Mouse (Mus musculus): ENCODE measurements around the gene Smim1. TPM values are rescaled to one million over a fixed set of nuclear protein-coding genes. Genes with fewer than 3 reads are reported as not detected.

Gene Smim1
- 26.5 TPM for polyA plus RNA-seq (2015; fragmentation: Illumina TruSeq; extraction: RNeasy Lipid Tissue Mini Kit (QIAGEN cat#74804); ENCODE audit: insufficient read depth, low read depth, low replicate concordance)

GRCm38 (mm10) chr4:154025641-154026440 lies at the start of gene Smim1:
Smim1 (minus strand) TSS chr4:154026230.

DNA sequence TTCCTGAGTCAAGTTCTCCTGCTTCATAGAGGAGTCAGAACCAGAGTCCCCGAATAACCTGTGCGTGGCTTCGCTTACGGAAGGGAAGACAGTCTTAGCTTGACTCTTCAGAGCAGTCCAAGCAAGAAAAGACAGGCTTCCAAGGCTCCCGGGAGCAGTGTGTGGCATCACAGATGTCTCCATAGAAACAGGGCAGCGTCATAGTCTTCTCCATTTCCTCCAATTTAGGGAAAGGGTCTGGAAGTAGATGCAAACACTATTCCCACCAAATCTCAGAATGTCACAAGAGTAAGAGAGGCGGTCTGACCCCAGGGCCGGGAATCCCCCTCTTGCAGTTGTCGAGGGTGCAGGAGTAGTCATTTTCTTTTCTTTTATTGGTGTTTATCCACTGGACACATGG lies 16.5 kb upstream of the Smim1 start, which contains the start of gene Ccdc27:
Gene Ccdc27 (minus strand): TSS at position 101 of the 400 bp plus-strand sequence.

DNA sequence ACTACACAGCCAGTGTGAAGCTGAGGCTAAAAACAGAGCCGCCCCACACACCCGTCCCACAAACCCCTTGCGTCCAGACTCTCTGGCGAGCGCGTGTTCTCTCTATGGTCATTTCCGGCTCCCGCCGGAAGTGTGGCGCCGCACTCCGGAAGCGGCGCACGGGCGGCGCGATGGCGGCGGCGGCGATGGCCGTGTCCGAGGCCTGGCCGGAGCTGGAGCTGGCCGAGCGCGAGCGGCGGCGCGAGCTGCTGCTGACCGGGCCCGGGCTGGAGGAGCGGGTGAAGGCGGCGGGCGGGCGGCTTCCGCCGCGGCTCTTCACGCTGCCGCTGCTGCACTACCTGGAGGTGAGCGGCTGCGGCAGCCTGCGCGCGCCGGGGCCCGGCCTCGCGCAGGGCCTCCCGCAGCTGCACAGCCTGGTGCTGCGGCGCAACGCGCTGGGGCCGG lies 14.4 kb downstream of the Smim1 start, which contains the start of gene Lrrc47:
Gene Lrrc47 (plus strand): TSS at position 86 of the 444 bp plus-strand sequence.

DNA sequence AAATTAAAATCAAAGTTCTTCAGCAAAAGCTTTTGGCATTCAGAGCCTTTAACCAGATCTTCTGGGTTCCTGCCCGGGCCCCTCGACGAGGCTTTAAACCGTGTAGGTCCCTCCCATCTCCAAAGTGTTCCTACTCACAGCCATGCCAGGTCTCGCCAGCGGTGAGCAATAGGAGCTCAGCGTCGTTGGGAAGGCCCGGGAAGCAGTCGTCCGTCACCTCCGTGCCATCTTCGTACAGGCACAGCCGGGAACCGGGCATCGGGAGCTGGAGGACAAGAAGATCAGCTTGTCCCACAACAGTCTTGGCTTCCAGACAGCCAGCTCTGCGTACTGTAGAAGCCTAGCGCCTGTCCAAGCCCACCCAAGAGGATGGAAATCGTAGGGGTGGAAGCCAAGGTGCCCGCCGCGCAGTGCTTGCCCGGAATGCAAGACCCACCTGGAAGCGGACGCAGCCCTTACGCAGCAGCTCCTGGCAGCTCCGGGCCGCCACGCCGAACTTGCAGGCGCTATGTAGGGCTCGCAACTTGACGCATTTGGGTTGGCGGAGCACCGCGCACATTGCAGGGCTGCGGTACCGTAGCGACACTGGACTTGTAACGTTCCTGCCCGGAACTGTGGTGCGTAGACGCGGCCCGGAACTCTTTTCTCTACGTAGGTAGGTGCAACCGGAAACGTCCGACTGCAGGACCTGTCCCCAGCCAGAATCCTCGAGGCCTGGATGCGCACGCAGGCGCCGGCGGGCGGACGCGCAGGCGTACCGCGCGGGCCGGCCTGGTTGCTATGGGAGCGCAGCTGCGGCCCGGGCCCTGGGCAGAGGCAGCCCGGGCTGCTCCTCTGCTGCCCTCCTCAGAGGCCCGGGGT lies 51.4 kb downstream of the Smim1 start, which contains the start of the genes Dffb and Cep104:
Gene Dffb (minus strand): TSS at position 696 of the 861 bp plus-strand sequence.
Gene Cep104 (plus strand): TSS at position 764 of the 861 bp plus-strand sequence.

Other genes starting within 250 kb of the Smim1 start
- 10.4 TPM for gene A430005L14Rik, start 69.0 kb downstream of the Smim1 start, polyA plus RNA-seq (2015; fragmentation: Illumina TruSeq; extraction: RNeasy Lipid Tissue Mini Kit (QIAGEN cat#74804); ENCODE audit: insufficient read depth, low read depth, low replicate concordance)
- gene Dffb, start 51.1 kb downstream of the Smim1 start, polyA plus RNA-seq (2015; fragmentation: Illumina TruSeq; extraction: RNeasy Lipid Tissue Mini Kit (QIAGEN cat#74804); ENCODE audit: insufficient read depth, low read depth, low replicate concordance): 4.0 TPM
- 4.0 TPM for gene Cep104, start 51.0 kb downstream of the Smim1 start, polyA plus RNA-seq (2015; fragmentation: Illumina TruSeq; extraction: RNeasy Lipid Tissue Mini Kit (QIAGEN cat#74804); ENCODE audit: insufficient read depth, low read depth, low replicate concordance)
- gene Lrrc47, start 14.5 kb downstream of the Smim1 start, polyA plus RNA-seq (2015; fragmentation: Illumina TruSeq; extraction: RNeasy Lipid Tissue Mini Kit (QIAGEN cat#74804); ENCODE audit: insufficient read depth, low read depth, low replicate concordance): 11.4 TPM
- gene Ccdc27, start 16.4 kb upstream of the Smim1 start, polyA plus RNA-seq (2015; fragmentation: Illumina TruSeq; extraction: RNeasy Lipid Tissue Mini Kit (QIAGEN cat#74804); ENCODE audit: insufficient read depth, low read depth, low replicate concordance): not detected
- not detected for gene Trp73, start 114.0 kb upstream of the Smim1 start, polyA plus RNA-seq (2015; fragmentation: Illumina TruSeq; extraction: RNeasy Lipid Tissue Mini Kit (QIAGEN cat#74804); ENCODE audit: insufficient read depth, low read depth, low replicate concordance)
- 3.3 TPM for gene Wrap73, start 116.1 kb upstream of the Smim1 start, polyA plus RNA-seq (2015; fragmentation: Illumina TruSeq; extraction: RNeasy Lipid Tissue Mini Kit (QIAGEN cat#74804); ENCODE audit: insufficient read depth, low read depth, low replicate concordance)
- gene Tprgl, start 134.4 kb upstream of the Smim1 start, polyA plus RNA-seq (2015; fragmentation: Illumina TruSeq; extraction: RNeasy Lipid Tissue Mini Kit (QIAGEN cat#74804); ENCODE audit: insufficient read depth, low read depth, low replicate concordance): 29.5 TPM
- 4.2 TPM for gene Megf6, start 144.5 kb upstream of the Smim1 start, polyA plus RNA-seq (2015; fragmentation: Illumina TruSeq; extraction: RNeasy Lipid Tissue Mini Kit (QIAGEN cat#74804); ENCODE audit: insufficient read depth, low read depth, low replicate concordance)

Measured in pancreas, adult 10 weeks (tissue).